Mouse (Mus musculus) thymus, adult 2 months (tissue): ENCODE measurements around the gene Majin.

ENCODE experiments used
- CTCF ChIP-seq: fragments of 200-500 bp; IDR thresholded peaks from 2 replicates; pipeline ENCODE4 v1.5.1; 2012; ENCODE audit warnings: mild to moderate bottlenecking, control low read depth, low read length, moderate library complexity, borderline replicate concordance; ENCODE audit not compliant: control insufficient read depth, poor library complexity, insufficient read depth; ENCODE audit errors: extremely low read depth
- POLR2A ChIP-seq: fragments of 200-500 bp; IDR thresholded peaks from 2 replicates; pipeline ENCODE4 v1.6.1; 2012; ENCODE audit warnings: mild to moderate bottlenecking, low read length, control low read depth, moderate library complexity; ENCODE audit not compliant: control insufficient read depth, poor library complexity, insufficient read depth; ENCODE audit errors: extremely low read depth

GRCm38 (mm10) chr19:6206716-6207115 lies 22.5 kb downstream of the Majin start:
- no peak for TF ChIP-seq POLR2A
- no peak for TF ChIP-seq CTCF
